8 mouse cellular contexts compared by ENCODE assay signal in the genomic region with DNA sequence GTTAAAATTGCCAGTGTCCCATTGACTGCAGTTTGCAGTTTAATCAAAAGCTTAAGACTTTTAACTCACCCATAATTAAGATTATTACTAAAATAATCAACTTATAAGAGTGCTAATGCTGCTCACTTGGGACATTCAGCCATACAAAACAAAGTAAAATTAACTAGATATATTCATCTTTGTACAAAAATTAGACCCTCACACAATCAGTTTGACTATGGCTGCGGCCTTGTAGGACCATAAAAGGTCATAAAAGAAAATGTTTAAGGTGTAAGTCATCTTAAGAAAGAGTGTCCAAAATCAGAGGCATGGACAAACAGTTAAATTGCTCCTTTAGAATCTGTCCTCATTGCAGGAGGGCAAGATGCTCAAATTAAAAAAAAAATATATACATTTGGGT.
DNase-seq lines count a peak whose midpoint lies in the region.
"Not testable (repeated sequence)": the region's sequence is repeated elsewhere in the genome, so short reads cannot be mapped to it uniquely, and the experiment has no call there.

No protein-coding gene starts in this region.

- intact Hi-C loops in heart, postnatal 10 days (cut with DNase I): not testable (repeated sequence)

- peak; percentile 19 to 36 for DNase-seq in CD8-positive naive resting alpha-beta T cell, adult 2 months (ENCODE audit: low read depth in 2 of 2, low spot score in 2 of 2)
- DNase-seq in gastrocnemius, adult 18-20 months (ENCODE audit: low spot score): peak; percentile 42
- peak; percentile 2 to 20 for DNase-seq in heart, postnatal 10 days
- DNase-seq in kidney, adult 9 months: peak; percentile 28
- peak; percentile 2 for DNase-seq in left cerebral cortex, adult 11 months (ENCODE audit: low spot score)
- DNase-seq in lung, postnatal 36 days: peak; percentile 2
- DNase-seq in spleen, postnatal 36 days (ENCODE audit: low spot score in 2 of 2): peak; percentile 9 to 22
- DNase-seq in thymus, postnatal 14 days: peak; percentile 4

Comparison
In these comparisons a context has a peak if more than half of its experiments do, and no peak if none do; other contexts are left out.
1. Peak in every context shown above with its lines: DNase-seq.